Mouse (Mus musculus): ENCODE data around the gene Hes5. TPM values are rescaled to one million over a fixed set of nuclear protein-coding genes. Genes with fewer than 3 reads are reported as not detected.

Gene Hes5
- polyA plus RNA-seq, 1 experiment: 0.47 TPM

GRCm38 (mm10) chr4:154929088-154929660 is 31.5 kb upstream of the Hes5 start:
- H3K27ac ChIP-seq (ENCODE audit: insufficient read depth, low read depth, low read length): peak overlapping the region; percentile 97
- H3K4me1 ChIP-seq (ENCODE audit: control insufficient read depth, insufficient read depth, insufficient read length, low read length): peaks cover 39% of the 10 kb centered on the region
- H3K27me3 ChIP-seq (ENCODE audit: control insufficient read depth, insufficient read depth, low read length): no peaks in the 10 kb centered on the region
- 27% methylated on average over 12 of the region's 12 CpGs for WGBS
- TF ChIP-seq CTCF (IDR thresholded peaks at IDR 0.05; ENCODE audit: extremely low read depth, insufficient read length, insufficient replicate concordance, low read depth, low read length) (no peak), POLR2A (IDR thresholded peaks at IDR 0.05; ENCODE audit: low read depth, low read length) (peak; percentile 37; the same call in 1 of the 2 replicates)
- no peak overlapping the region for H3K4me3 ChIP-seq (ENCODE audit: low read depth, low read length)
- H3K36me3 ChIP-seq (ENCODE audit: control insufficient read depth, insufficient read depth, low read length): peaks cover 17% of the 10 kb centered on the region

DNA sequence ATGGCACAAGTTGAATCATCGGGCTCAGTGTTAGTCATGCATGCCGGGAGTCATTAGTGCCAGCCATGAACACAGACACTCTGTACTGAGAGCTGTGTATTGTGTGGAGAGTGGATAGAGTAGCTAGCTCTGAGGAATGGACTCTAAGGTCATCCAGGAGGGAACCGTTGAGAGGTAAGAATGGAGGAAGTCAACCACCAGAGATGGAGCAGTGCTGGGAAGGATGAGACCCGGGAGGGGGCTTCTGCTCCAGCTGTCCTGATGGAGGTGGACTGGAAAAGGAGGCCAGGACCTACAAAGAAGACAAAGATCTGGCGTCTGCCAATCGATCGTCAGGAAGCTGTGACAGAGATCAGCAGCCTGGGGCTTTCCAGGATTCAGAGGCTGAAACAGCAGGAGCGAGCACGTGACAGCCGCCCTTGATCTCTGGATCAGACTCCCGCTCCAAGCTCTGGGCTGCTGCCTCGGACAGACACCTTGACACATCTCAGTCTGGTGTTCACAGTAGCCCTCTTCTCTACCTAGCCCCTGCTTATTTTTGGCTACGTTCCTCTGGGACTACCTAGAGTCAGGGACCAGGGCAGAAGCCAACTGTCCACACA is 27.3 kb upstream of the Hes5 start:
- no peaks in the 10 kb centered on the region for H3K36me3 ChIP-seq (ENCODE audit: control insufficient read depth, insufficient read depth, low read length)
- peaks cover 19% of the 10 kb centered on the region; the same call in 1 of the 2 replicates for H3K4me1 ChIP-seq (ENCODE audit: control insufficient read depth, insufficient read depth, insufficient read length, low read length)
- H3K27me3 ChIP-seq (ENCODE audit: control insufficient read depth, insufficient read depth, low read length): no peaks in the 10 kb centered on the region
- TF ChIP-seq CTCF (IDR thresholded peaks at IDR 0.05; ENCODE audit: extremely low read depth, insufficient read length, insufficient replicate concordance, low read depth, low read length) (no peak), POLR2A (IDR thresholded peaks at IDR 0.05; ENCODE audit: low read depth, low read length) (no peak)
- no peak overlapping the region for H3K4me3 ChIP-seq (ENCODE audit: low read depth, low read length)
- WGBS: 49% methylated on average over 13 of the region's 13 CpGs
- no peak overlapping the region for H3K27ac ChIP-seq (ENCODE audit: insufficient read depth, low read depth, low read length)

DNA sequence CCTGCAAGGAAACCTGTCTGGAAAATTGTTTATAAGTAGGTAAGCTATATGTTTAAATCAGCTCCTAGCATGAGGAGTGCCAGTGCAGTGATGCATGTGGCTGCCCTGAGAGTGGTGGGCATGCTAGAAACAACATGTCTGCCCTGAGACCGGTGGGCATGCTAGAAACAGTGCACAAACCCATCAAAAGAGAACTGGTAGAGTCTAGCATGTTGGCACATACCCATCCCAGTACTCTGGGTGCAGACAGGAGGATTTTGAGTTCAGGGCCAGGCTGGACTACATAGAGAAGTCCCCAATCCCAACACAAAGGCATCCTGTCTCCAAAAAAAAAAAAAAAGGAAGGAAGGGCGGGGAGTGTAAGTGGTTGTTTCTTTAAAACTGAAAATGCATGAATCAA is 25.9 kb upstream of the Hes5 start:
- H3K27me3 ChIP-seq (ENCODE audit: control insufficient read depth, insufficient read depth, low read length): no peaks in the 10 kb centered on the region
- WGBS: 88% methylated on average over 2 of the region's 2 CpGs
- no peaks in the 10 kb centered on the region for H3K36me3 ChIP-seq (ENCODE audit: control insufficient read depth, insufficient read depth, low read length)
- peaks cover 5% of the 10 kb centered on the region; the same call in 1 of the 2 replicates for H3K4me1 ChIP-seq (ENCODE audit: control insufficient read depth, insufficient read depth, insufficient read length, low read length)
- TF ChIP-seq POLR2A (IDR thresholded peaks at IDR 0.05; ENCODE audit: low read depth, low read length) (no peak), CTCF (IDR thresholded peaks at IDR 0.05; ENCODE audit: extremely low read depth, insufficient read length, insufficient replicate concordance, low read depth, low read length) (no peak)
- no peak overlapping the region for H3K4me3 ChIP-seq (ENCODE audit: low read depth, low read length)
- H3K27ac ChIP-seq (ENCODE audit: insufficient read depth, low read depth, low read length): no peak overlapping the region

GRCm38 (mm10) chr4:154935788-154936187 is 24.9 kb upstream of the Hes5 start:
- Histone ChIP-seq H3K4me3 (ENCODE audit: low read depth, low read length) (no peak overlapping the region), H3K27ac (ENCODE audit: insufficient read depth, low read depth, low read length) (peak overlapping the region; percentile 16; the same call in 1 of the 2 replicates), H3K27me3 (ENCODE audit: control insufficient read depth, insufficient read depth, low read length) (no peaks in the 10 kb centered on the region), H3K4me1 (ENCODE audit: control insufficient read depth, insufficient read depth, insufficient read length, low read length) (peaks cover 5% of the 10 kb centered on the region; the same call in 1 of the 2 replicates), H3K36me3 (ENCODE audit: control insufficient read depth, insufficient read depth, low read length) (no peaks in the 10 kb centered on the region)
- WGBS: 89% methylated on average over 7 of the region's 7 CpGs
- TF ChIP-seq CTCF (IDR thresholded peaks at IDR 0.05; ENCODE audit: extremely low read depth, insufficient read length, insufficient replicate concordance, low read depth, low read length) (no peak), POLR2A (IDR thresholded peaks at IDR 0.05; ENCODE audit: low read depth, low read length) (no peak)

DNA sequence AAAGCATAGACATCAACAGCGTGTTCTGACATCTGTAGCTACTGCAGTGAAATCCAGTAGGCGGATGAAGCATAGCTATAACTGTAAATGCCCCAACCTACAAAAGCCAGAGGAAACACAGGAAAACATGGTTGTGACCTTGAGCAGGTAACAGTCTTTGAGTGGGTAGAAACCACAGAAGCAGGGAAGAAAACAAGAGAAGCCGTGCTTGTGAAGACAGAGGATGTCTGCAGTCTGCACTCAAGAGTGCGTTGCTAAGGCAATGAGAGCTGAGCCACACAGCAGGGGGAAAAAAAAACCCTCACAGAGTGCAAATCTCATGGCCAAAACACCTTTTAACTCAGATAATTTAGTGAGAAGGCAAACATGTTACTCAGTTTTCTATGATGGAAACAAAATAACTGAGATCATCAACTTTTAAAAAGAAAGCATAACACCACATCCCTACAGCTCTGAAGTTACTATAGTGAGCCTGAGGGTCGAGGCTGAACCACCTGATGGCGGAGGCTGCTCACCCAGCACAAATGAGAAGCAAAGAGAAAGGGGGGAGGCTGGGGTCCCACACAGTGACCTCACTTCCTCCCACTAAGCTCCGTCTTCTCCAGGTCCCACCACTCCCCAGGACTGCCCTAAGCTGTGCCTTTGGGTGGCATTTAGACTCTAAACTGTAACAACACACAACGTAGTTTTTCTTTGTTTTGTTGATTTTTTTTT is 24.0 kb upstream of the Hes5 start:
- no peak for TF ChIP-seq POLR2A (IDR thresholded peaks at IDR 0.05; ENCODE audit: low read depth, low read length)
- H3K27me3 ChIP-seq (ENCODE audit: control insufficient read depth, insufficient read depth, low read length): no peaks in the 10 kb centered on the region
- no peak overlapping the region for H3K27ac ChIP-seq (ENCODE audit: insufficient read depth, low read depth, low read length)
- 75% methylated on average over 8 of the region's 8 CpGs for WGBS
- H3K36me3 ChIP-seq (ENCODE audit: control insufficient read depth, insufficient read depth, low read length): no peaks in the 10 kb centered on the region
- H3K4me1 ChIP-seq (ENCODE audit: control insufficient read depth, insufficient read depth, insufficient read length, low read length): peaks cover 5% of the 10 kb centered on the region; the same call in 1 of the 2 replicates
- no peak overlapping the region for H3K4me3 ChIP-seq (ENCODE audit: low read depth, low read length)

DNA sequence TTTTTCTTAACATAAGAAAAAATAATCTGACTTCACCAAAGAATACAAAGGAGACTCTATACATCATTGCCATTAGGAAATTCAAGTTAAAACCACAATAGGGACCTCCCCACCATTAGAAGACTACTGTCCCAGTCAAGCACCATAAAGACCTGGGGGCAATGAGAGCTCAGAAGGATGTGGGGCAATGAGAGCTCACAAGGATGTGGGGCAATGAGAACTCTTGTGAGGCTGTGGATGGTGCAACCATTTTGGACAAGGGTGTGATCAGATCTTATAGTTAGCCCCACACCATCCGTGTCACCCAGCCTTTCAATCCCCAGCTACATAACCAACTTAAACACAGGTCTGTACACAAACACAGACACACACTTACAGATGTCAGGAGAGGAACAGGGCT is 23.0 kb upstream of the Hes5 start:
- Histone ChIP-seq H3K27ac (ENCODE audit: insufficient read depth, low read depth, low read length) (no peak overlapping the region), H3K36me3 (ENCODE audit: control insufficient read depth, insufficient read depth, low read length) (no peaks in the 10 kb centered on the region)

GRCm38 (mm10) chr4:154940156-154940555 is 20.6 kb upstream of the Hes5 start:
- no peak overlapping the region for H3K27ac ChIP-seq (ENCODE audit: insufficient read depth, low read depth, low read length)
- 85% methylated on average over 2 of the region's 2 CpGs for WGBS
- no peaks in the 10 kb centered on the region for H3K36me3 ChIP-seq (ENCODE audit: control insufficient read depth, insufficient read depth, low read length)
- no peak overlapping the region for H3K4me3 ChIP-seq (ENCODE audit: low read depth, low read length)
- peaks cover 6% of the 10 kb centered on the region; the same call in 1 of the 2 replicates for H3K4me1 ChIP-seq (ENCODE audit: control insufficient read depth, insufficient read depth, insufficient read length, low read length)
- no peak for TF ChIP-seq POLR2A (IDR thresholded peaks at IDR 0.05; ENCODE audit: low read depth, low read length)
- TF ChIP-seq CTCF (IDR thresholded peaks at IDR 0.05; ENCODE audit: extremely low read depth, insufficient read length, insufficient replicate concordance, low read depth, low read length): no peak
- no peaks in the 10 kb centered on the region for H3K27me3 ChIP-seq (ENCODE audit: control insufficient read depth, insufficient read depth, low read length)

More for the DNA sequence above, 23.0 kb upstream of the Hes5 start:
- 75% methylated on average over 1 of the region's 1 CpGs for WGBS
- Histone ChIP-seq H3K4me1 (ENCODE audit: control insufficient read depth, insufficient read depth, insufficient read length, low read length) (peaks cover 5% of the 10 kb centered on the region; the same call in 1 of the 2 replicates), H3K27me3 (ENCODE audit: control insufficient read depth, insufficient read depth, low read length) (no peaks in the 10 kb centered on the region), H3K4me3 (ENCODE audit: low read depth, low read length) (no peak overlapping the region)
- no peak for TF ChIP-seq POLR2A (IDR thresholded peaks at IDR 0.05; ENCODE audit: low read depth, low read length)
- TF ChIP-seq CTCF (IDR thresholded peaks at IDR 0.05; ENCODE audit: extremely low read depth, insufficient read length, insufficient replicate concordance, low read depth, low read length): no peak

Measured in small intestine, adult 2 months (tissue).